Mouse (Mus musculus): Measurements from ENCODE around the gene Rpp38.

GRCm38 (mm10) chr2:3323132-3323531 is 9.3 kb downstream of the Rpp38 start:
- no peak for TF ChIP-seq CTCF (IDR thresholded peaks at IDR 0.05; ENCODE audit: borderline replicate concordance, extremely low read depth, insufficient read depth, insufficient read length)
- no peak for TF ChIP-seq POLR2A (IDR thresholded peaks at IDR 0.05; ENCODE audit: borderline replicate concordance, extremely low read depth, insufficient read depth, insufficient read length, poor library complexity, severe bottlenecking)

Data from brain, embryonic 14.5 days (tissue).